Mouse (Mus musculus) macrophage (primary cell): Measurements from ENCODE around the gene Sult2a2. TPM values are rescaled to one million over a fixed set of nuclear protein-coding genes. Genes with fewer than 3 reads are reported as not detected.
"Not testable (repeated sequence)": the region's sequence is repeated elsewhere in the genome, so short reads cannot be mapped to it uniquely, and the experiment has no call there.

ENCODE experiments used
- H3K27ac ChIP-seq: fragments of 350-480 bp; formaldehyde crosslinking; 2 replicates; pipeline ENCODE4 v1.9.0; 2021
- H3K36me3 ChIP-seq: fragments of 350-480 bp; formaldehyde crosslinking; 2 replicates; pipeline ENCODE4 v1.9.0; 2021; ENCODE audit errors: inconsistent target
- H3K4me3 ChIP-seq: fragments of 350-480 bp; formaldehyde crosslinking; 2 replicates; pipeline ENCODE4 v1.9.0; 2021; ENCODE audit errors: inconsistent target
- H3K79me2 ChIP-seq: fragments of 350-480 bp; formaldehyde crosslinking; 2 replicates; pipeline ENCODE4 v1.9.0; 2021; ENCODE audit errors: inconsistent target
- WGBS: methylation state at CpG from one replicate; pipeline ENCODE4 v1.1.7; 2026; ENCODE audit warnings: inconsistent platforms; ENCODE audit not compliant: missing documents; 5-methylcytosine and 5-hydroxymethylcytosine counted together
- polyA plus RNA-seq: library from polyadenylated mRNA; stranded (reverse); fragments of 250-400 nt; gene quantifications from 3 replicates; pipeline ENCODE4 v1.2.4, GENCODE M21; 2018; ENCODE audit warnings: inconsistent platforms
- total RNA-seq, 78 experiments: library from RNA; depleted of rRNA; stranded (reverse); fragments of 250-400 nt; gene quantifications; 1 replicate in 9 of 78; 2 replicates in 24 of 78; 3 replicates in 43 of 78; 4 replicates in 2 of 78; pipeline ENCODE4 v1.2.4; 2018; ENCODE audit warnings: inconsistent platforms in 56 of 78

The Sult2a2 gene
- total RNA-seq (2018; cell fraction: chromatin; rRNA removed) = not detected
- total RNA-seq (2018; cell fraction: cytosol; rRNA removed) = not detected
- not detected for total RNA-seq (2018; cell fraction: nucleus; rRNA removed)
- polyA plus RNA-seq = not detected in 3 replicates

DNA sequence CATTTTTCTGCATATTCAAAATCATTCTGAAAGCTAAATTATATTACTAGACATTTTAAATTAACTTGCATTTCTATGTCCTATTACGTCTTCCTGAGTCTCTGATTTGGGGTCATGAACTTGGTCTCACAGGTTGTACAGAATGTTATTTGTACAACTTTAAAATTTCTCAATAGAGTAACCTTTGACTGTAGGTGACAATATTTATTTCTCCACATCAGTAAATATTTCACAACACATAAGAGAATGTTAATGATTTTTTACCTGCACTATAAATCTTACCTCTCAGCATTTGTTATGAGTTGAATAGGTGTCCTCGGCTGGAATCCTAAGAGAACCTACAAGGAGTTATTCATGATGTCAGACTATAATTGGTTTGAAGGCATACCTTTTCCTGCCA is at the start of gene Sult2a2:
Gene Sult2a2 (plus strand): TSS at position 301 of the 400 bp plus-strand sequence.
- not testable (repeated sequence) for H3K4me3 ChIP-seq, H3K36me3 ChIP-seq, H3K79me2 ChIP-seq, H3K27ac ChIP-seq
- WGBS = no CpG with 5 or more reads among the region's 2 CpGs

GRCm38 (mm10) chr7:13813913-13814312 is 80.6 kb downstream of the Sult2a2 start:
- WGBS = 90% methylated on average over 1 of the region's 1 CpGs

More at GRCm38 (mm10) chr7:13813913-13814312, 80.6 kb downstream of the Sult2a2 start:
- Histone ChIP-seq H3K4me3 (no peak overlapping the region), H3K36me3 (no peaks in the 10 kb centered on the region), H3K27ac (no peak overlapping the region), H3K79me2 (no peaks in the 10 kb centered on the region)

Other genes starting within 250 kb of the Sult2a2 start
- not detected in 3 replicates for gene Bsph2, start 162.4 kb upstream of the Sult2a2 start, polyA plus RNA-seq
- gene Sult2a5, start 109.5 kb upstream of the Sult2a2 start, polyA plus RNA-seq = not detected in 3 replicates
- gene Sult2a1, start 103.9 kb downstream of the Sult2a2 start, polyA plus RNA-seq = not detected in 3 replicates